Mouse (Mus musculus) regulatory T cell (primary cell): ENCODE results near the gene Acss2.

ENCODE experiments used
- in situ Hi-C: fragments of 300-600 bp; cut with MboI, MseI; formaldehyde crosslinking; loops from one replicate; pipeline ENCODE4 v1.15.1; 2025; ENCODE audit warnings: high pct_unique_total_duplicates

Acss2 gene

DNA sequence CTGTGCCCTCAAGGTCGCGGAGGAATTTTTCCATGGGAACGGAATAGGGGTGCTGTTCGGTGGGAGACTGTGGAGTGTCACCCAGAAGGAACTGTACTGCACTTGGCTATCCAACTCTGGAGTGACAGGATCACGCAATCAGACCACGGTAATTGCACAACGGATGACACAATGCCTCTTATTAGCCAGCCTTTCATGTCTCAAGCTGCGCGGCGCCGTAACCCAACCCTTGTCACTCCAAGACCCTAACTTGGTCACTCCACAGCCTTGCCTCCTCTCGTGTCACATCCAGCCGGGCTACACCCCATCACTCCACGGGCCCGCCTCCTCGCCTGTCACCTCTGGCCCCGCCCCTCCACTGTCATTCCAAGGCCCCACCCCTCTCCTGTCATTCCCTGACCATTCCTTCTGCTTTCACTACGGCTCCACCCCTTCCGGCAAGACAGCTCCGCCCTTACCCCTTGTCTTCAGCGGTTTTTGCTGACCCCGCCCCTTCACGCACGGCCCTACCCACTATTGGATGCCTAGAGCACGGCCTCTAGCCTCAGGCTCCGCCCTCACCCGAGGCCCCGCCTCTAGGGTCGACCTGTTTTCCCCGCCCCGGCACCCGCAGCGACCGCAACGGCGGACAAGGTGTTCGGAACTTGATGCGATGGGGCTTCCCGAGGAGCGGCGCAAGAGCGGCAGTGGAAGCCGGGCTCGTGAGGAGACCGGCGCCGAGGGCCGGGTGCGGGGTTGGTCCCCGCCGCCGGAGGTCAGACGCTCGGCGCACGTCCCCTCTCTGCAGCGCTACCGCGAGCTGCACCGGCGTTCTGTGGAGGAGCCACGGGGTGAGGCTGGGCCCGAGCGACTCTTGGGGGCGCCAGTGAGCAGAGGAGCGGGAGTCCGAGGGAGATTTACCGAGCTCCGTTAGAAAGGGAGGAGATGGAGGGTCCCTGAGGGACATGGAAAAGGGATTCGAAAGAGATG lies at the start of gene Acss2, which contains the start of gene Ggt7:
Gene Acss2, plus strand, starts transcription at position 494 of the 969 bp plus-strand sequence.
Gene Ggt7, minus strand, starts transcription at position 783 of the 969 bp plus-strand sequence.
- in situ Hi-C loops = loop anchor here (5.0 kb wide), 1 partner anchor 100 kb away; no protein-coding TSS in a partner anchor

DNA sequence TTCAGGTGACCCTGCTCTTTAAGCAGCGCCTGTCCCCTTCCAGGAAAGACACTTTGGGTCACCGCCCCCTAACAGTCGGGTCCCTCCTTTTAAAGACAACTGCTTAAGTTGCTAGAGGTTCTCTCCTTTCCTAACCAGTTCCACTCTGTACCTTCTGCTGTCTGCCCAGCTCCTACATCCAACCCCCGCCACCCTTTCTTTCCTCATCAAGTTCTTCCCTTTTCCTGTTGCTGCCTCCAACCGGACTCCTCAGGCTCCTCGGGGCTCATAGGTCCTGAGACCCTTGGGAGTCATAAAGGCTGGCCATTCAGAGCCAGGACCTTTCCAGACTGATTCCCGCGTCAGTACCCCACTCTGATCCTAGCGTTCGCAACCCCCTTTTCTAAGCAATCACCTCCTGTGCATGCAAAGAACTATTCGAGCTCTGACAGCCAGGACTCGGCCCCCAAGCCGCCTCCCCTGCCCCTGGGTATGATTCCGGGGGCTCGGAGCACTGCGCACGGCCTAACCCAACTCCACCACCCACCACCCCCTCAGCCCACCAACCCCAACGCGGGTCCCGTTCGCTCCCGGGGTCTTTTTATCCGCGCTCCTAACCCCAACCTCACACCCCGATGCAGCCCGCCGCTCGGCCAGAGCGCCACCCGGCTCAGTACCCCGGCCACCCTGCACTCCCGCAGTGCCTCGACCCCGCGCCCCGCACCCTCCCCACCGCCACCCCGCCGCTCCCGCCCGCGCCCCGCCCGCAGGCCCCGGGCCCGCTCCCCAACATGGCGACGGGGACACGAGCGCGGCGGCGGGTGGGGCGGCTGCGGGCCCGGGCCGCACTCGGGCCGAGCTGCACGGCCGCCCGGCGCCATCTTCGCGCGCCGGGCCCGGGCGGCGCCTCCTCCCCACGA lies 44.8 kb upstream of the Acss2 start:
- in situ Hi-C loops = no loop called here

DNA sequence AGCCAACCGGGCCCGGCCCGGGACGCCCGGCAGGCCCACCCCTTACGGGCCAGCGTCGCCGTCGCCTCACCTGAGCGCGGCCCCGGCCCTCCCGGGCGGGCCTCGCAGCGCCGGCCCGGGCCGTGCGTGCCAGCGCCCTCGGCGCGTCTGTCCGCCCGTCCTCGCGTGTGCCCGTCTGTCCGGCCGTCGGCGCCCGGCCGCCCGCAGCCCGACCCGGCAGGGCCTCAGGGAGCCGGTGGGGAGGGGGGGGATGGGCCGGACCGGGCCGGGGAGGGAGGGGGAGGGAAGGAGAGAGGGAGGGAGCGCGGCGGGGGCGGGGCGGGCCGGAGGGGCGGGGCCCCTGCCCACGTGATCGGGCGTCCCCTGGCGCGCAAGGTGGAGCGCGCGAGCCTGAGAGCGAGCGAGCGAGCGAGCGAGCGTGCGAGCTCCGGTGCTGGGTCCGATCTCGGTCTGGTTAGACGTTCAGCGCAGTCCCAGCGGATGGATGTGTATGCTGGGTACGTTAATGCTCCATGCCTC lies 44.1 kb upstream of the Acss2 start, which contains the start of gene Ncoa6:
Gene Ncoa6, minus strand, starts transcription at position 325 of the 519 bp plus-strand sequence.
- in situ Hi-C loops = no loop called here

DNA sequence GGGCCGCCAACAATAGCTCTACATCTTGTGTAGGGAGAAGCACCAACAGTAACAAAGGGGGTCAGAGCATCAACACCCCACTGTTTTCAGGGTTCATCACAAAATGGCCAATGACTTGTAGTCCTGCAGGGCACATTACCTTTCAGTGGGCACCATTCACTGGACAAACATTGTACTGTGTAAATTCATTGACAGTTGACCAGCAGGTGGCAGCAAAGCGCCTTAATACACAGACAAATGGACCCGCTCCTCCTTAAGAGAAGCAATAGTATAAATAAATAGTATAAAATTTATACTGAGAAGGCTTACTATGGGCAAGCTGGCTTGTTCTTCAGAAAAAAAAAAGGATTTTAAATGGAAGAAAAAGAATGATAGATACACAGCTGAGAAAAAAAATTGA lies 35.7 kb upstream of the Acss2 start:
- in situ Hi-C loops = no loop called here

DNA sequence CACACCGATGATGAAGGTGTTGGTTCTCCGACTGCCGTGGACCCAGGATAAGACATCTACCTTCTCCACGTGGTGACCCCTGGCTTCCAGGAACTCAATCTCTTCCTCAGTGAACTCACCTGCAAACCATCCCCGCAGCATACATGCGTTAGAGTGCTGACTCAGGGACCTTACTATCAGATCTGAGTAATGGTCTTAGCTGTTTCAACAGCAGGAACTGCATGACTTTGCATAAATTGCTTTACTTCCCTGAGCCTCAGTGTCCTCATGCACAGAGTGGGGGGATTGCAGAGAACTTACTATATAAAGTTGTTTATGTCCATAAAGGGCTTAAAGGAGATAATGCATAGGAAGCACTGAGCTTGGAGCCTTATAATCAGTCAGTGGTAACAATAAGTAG lies 26.8 kb upstream of the Acss2 start:
- in situ Hi-C loops = no loop called here

DNA sequence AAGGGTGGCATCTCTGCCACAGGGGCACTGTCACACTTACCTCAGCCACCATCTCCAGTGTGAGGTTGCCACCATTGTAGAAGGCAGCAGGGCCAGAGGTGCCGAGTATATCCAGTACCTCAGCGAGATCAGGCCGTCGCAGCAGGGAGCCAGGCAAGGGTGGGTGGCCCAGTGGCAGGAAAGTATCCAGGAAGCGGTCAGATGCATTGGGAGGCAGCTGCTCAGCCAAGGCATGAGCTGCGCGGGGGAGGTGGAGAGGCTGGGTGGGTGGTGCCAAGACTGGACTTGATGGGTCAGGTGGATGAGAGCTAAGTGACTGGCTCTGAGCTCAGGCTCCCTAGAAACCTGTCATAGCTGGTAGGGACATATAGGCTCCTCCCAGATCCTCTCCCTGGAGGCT lies 15.2 kb upstream of the Acss2 start:
- in situ Hi-C loops = no loop called here

DNA sequence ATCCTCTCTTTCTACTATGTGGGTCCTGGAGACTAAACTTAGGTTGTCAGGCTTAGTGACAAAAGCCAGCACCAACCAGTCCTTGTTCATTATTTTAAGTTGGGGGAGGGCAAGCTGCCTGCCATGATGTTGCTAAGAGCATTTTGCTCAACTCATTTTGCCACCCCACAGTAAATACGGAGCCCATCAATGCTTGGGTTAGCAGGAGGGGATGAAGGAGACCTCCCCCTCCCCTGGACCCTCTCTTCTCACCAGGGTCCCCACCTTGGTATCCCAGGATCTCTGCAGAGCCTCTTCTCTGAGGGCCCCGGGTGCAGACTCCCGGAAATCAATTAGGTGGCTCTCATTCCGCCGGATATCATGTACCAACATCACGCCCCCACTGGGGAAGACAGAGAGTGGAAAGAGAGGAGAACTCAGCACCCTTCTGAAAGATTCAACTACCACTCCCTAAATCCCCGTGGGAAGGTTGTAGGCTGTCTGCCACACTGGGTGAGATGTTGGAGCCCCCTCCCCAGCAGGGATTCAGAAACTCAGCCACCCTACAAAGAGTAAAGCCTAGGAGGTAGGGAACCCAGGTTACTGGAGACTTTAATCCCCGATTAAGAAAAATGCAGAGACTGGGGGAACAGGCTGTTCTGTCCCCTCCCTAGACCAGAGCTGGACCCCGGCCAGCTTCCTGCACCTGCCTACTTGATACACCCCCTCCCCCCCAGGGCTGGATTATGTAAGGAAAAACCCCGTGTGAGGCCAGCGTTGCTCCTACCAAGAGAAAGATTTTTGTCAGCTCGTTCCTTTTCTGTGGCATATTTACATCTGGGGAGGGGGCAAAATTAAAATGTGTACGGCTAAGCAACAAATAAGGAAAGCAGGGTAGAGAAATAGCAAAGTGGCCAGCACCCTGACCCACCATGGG lies 13.1 kb upstream of the Acss2 start:
- in situ Hi-C loops = no loop called here

DNA sequence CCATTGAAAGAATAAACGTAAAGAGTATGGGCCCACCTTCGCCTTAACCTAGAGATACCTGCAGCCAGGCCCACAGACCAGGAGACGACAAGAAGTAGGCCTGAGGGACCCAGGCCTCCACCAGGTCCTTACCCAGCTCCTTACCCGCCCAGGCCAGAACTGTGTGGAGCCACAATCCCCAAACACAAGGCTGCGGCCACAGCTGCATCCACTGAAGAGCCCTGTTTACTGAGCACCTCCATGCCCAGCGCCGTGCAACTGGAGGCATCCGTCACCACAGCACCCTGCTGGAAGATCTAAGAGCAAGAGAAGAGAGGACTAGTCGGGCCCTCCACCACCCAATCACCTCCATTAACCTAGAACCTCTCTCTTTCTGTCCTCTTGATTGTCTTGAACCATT lies 11.9 kb upstream of the Acss2 start:
- in situ Hi-C loops = no loop called here

DNA sequence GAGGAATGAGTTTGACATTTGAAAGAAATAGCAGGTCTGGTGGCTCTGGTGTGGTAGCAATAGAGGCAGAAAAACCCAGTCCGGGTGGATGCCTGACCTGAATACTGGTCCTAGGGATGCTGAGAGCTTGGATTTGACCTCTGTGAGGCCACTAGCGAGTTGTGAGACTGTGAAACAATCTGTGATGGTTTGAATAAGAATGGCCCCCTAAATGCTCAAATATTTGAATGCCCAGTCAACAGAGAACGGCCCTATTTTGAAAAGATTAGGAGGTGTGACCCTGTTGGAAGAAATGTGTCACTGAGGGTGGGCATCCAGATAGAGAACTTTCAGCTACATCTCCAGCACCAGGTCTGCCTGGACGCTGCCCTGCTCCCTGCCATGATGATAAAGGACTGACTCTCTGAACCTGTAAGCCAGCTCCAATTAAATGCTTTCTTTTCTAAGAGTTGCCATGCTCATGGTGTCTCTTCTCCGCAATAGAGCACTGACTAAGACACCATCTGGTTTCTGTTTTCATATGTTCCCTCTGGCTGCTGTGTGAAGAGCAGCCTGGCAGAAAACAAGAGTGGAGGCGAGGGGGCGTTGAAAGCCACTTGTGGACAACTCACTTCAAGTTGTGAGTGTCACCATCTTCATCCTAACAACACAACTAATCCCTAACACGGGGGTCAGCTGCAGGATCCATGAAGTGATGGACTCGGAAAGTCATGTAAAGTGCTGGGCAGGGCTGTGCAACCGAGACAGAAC lies 9.9 kb upstream of the Acss2 start:
- in situ Hi-C loops = no loop called here

DNA sequence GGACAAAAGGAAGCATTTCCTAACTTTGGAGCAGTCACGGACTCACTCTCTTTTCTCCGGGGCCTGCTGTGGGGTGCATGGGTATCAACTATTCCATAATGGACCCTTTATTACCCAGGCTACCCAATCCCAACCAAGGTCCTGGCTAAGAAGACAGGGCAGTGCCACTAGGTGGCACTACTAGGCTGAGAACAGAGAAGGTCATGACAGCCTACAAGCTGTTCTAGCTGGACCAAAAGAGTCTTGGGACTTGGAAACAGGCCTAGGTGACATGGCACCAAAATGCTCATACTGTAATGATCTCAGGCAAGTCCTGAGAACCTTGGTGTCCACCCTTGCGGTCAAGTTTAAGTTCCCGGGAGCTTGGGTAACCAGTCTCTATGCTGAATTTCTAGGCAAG lies 5.3 kb upstream of the Acss2 start:
- in situ Hi-C loops = no loop called here

DNA sequence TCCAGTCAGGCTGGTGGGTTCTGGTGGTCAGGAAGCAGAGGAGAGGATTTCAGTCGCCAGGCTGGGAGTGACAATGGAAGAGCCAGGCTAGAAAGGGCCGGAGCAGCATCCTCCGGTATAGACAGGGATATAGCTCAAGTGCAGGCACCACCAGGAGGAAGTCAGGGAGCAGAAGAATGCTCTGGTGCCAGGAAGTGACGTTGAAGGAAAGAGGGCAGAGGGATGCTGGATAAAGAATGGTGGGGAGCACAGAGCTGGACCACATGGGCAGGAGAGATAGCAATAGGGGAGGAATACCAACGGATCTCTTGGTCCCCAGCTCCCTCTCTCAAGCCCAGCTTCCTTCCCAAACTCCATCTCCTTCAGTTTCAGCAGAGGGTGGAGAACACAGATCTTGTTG lies 4.2 kb upstream of the Acss2 start:
- in situ Hi-C loops = no loop called here

DNA sequence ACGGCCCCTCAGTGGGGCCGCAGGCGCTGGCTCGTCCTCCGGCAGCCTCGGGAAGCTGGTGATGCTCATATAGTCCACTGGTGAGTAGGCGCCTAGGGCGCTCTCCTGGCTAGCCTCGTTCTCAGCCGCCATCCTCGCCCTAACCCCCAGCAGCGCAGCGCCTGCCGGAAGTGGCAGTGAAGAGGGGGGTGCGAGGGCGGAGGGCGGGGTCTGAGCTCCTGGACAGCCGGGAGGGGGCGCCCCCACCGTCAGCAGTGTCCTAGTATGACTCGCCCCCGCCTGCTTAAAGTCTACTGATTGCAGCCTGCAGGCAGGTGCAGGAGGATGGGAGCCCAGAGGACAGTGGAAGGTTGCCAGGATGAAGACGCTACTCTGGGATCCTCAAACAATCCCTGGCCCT lies 3.1 kb upstream of the Acss2 start:
- in situ Hi-C loops = loop anchor here (5.0 kb wide), 1 partner anchor 103 kb away; no protein-coding TSS in a partner anchor

DNA sequence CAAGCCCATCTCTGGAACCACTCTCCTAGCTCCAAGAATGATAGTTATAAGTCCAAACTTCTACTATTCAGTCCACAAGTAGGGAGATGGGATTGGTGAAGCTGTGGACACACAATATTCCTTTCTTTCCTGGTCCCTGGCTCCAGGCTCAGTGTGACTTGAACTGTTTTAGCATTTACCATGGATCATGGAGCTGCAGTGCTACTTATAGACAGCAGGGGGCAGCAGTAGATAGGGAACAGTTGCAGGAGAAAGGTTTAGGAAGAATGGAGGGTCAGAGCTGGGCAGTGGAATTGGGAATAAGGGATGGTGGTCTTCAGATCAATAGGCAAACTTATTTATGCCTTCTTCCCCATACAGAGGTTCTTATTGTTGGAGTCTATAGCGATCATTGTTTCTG lies 1.8 kb upstream of the Acss2 start:
- in situ Hi-C loops = loop anchor here (5.0 kb wide), 1 partner anchor 101 kb away; no protein-coding TSS in a partner anchor

DNA sequence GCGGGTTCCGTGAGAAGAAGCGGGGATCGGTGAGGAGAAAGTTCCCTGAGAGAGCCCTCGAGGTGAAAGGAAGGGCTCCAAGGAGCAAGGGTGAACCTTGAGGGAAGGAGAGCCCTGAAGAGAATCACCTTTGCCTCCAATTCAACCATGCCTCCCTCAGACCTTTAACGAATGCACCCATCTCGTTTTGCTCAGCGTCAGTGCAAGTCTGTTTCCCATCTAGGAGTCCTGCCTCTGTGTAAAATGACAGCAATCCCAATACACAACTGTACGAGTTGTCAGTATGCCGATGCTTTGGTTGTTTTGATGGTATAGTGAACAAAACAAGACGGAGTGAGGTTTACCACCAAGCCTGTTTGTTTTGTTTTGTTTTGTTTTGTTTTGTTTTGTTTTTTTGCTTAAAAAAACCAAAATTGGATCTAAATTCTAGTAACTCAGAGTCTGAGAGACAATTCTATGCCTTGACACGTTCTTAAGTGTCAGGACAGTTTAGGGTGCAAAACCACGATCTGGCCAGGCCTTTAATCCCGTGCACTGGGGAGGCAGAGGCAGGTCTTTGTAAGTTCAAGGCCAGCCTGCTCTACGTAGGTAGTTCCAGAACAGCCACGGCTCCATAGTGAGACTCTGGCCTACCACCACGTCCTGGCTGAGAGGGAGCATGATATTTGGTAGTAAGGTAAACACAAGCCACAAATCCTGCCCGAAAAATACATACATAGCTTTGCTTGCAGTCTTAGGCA lies 953 bp downstream of the Acss2 start:
- in situ Hi-C loops = loop anchor here (5.0 kb wide), 1 partner anchor 99 kb away; no protein-coding TSS in a partner anchor

DNA sequence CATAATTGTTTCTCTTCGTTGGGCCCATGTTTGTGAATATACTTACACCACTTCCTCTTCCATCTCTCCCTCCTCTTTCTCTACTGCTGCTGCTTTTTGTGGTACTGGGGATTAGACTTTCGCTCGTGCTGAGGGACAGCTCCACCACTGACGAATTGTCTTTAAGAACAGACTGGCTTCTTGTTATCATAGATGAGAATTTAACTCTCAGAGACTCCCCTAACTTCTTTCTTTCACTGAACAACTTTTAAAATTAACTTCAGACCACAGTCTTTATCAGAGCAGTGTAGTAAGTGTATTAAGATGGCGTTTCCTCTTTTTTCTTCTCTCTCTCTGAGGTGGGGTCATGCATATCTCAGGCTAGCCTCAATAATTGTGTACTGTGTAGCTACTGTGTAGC lies 6.0 kb downstream of the Acss2 start:
- in situ Hi-C loops = no loop called here

DNA sequence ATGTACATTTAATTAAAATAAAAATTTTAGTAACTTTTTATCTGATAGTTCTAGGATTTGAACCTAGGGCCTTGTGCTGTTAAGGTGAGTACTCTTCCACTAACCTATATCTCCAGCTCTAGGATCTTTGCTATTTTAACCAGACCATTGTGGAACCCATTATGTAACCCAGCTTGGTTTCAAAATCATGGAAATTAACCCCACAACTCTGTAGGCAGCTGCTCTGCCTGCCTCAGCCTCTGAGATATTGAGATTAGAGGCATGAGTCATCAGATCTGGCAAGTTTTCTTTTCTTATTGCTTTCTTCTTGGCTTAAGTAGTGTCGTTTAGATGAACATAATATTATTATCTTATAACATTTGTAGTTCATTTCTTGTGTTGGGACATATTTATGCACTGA lies 6.6 kb downstream of the Acss2 start:
- in situ Hi-C loops = no loop called here

DNA sequence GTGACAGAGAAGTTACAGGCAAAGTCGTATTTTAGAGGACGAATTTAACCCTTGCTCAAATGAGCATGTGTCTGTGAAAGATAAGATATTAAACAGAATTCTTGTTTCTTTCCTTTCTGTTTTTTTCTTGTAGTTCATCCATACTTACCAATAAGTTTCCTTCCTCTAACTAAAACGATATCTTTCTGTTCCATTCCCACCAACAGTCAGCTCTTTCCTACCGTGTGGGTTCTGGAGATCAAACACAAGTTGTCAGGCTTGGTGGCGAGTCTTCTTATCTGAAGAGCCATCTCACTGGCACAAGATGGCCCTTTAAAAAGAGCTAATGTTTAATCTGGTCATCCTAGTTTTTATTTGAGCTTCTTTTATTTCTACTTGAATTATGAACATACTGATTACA lies 9.6 kb downstream of the Acss2 start:
- in situ Hi-C loops = no loop called here

DNA sequence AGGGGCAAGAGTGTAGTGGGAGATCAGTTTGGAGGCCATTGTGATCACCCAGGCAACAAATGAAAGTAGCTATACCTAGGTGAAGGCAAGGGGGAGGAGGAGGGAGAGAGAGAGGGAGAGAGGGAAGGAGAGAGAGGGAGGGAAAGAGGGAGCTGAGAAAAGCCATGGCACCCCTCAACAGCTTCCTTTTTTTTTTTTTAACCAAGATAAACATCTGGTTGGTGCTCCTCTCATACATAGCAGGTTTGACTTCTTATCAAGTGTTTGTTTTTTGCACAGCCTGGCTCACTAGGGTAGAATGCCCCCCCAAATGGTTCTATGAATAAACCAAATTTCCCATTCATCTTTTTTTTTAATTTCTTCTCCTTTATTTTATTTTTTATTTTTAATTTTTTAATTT lies 18.5 kb downstream of the Acss2 start:
- in situ Hi-C loops = no loop called here

DNA sequence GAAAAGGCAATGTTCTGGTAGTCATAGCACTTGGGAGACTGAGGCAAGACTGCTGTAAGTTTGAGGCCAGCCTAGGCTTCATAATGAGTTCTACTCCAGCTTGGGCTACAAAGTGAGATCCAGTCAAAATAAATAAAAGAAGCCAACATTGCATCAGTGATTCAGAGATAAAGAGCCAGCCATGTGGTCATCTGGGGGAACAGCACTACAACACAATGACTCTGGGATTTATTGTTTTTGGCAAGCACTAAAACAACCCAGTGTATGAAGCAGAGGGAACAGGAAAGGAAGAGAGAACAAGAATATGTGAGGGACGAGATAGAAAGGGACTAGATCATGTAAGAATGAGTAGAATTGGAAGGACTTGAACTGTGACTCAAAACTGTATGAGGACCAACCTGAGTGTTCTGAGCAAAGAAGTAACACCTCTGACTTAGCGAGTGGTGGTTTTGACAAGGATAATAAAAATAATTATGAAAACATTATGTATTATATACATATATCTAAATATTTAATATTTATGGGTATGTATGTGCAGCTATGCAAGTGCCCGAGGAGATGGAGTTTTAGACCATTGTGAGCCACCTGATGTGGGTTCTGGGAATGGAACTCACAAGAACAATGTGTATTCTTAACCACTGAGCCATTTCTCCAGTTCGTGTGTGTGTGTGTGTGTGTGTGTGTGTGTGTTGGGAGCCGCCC lies 20.2 kb downstream of the Acss2 start:
- in situ Hi-C loops = no loop called here
